In the genomic region with DNA sequence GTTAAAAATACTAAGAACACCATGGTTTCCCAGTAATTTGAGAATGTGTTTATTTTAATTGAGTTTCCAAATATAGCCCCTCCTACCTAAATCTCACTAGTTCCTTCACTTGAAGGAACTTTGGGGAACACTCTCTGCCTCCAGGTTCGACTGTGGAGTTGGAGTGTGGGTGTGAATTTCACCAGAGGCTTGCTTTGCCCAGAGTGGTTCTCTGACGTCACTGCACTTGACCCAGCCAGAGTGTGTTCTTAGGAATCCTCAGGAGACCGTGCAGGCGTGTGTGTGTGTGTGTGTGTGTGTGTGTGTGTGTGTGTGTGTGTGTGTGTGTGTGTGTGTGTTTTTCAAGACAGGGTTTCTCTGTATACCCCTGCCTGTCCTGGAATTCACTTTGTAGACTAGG, we compare ENCODE assay signal across 18 mouse cellular contexts.
DNase-seq lines count a peak whose midpoint lies in the region; ATAC-seq lines count a peak whose summit lies in the region.
"Had no signal": no experiment of that assay in that cellular context is flagged by ENCODE, and none has a peak within 500 bp of the region (broad histone marks: within the 10 kb centered on the region; RNA-seq: fewer than 3 reads in every experiment).

No protein-coding gene starts in this region.

- DNase-seq in frontal cortex, postnatal 25 days (ENCODE audit: low spot score in 2 of 2) = no peak
- peak; percentile 47 for DNase-seq in MN1 (ENCODE audit: low spot score)
- peak; percentile 81 to 89 for DNase-seq in lung, adult 18-20 months
- peak; percentile 86 for DNase-seq in lung, postnatal 36 days
- no peak for DNase-seq in urinary bladder, adult 18-20 months (ENCODE audit: low spot score in 2 of 2)
- DNase-seq in spleen, postnatal 14 days (ENCODE audit: low spot score in 2 of 2) = no peak
- DNase-seq: adrenal gland, adult 2 months; cerebellum, adult 11-12 months; cerebellum, postnatal 14 days; embryo, embryonic 11 days; gastrocnemius, postnatal 14 days; kidney, adult 18-20 months; kidney, postnatal 14 days; left cerebral cortex, postnatal 4 days; thymus, adult 2 months had no signal

- ATAC-seq in frontal cortex, adult (ENCODE audit: low TSS enrichment) = peak; percentile 64; the same call in 1 of the 2 replicates
- ATAC-seq in cerebellum, adult (ENCODE audit: insufficient number of reproducible peaks, low FRiP score, low TSS enrichment) = no peak
- ATAC-seq: forebrain, embryonic 15.5 days had no signal

Comparison
In these comparisons a context has a peak if more than half of its experiments do, and no peak if none do; other contexts are left out.
1. DNase-seq: peak in MN1 (single experiment), lung, adult 18-20 months (2 of 2) and lung, postnatal 36 days (single experiment); none in frontal cortex, postnatal 25 days (0 of 2), urinary bladder, adult 18-20 months (0 of 2) and spleen, postnatal 14 days (0 of 2).